Mouse (Mus musculus) cortical plate, adult 2 months (tissue): ENCODE data around the gene 4930568D16Rik.

Experiments
- CTCF ChIP-seq: fragments of 200-500 bp; IDR thresholded peaks from 2 replicates; pipeline ENCODE4 v1.5.1; 2011; ENCODE audit warnings: mild to moderate bottlenecking, control low read depth, low read length; ENCODE audit not compliant: insufficient read depth; ENCODE audit errors: extremely low read depth
- POLR2A ChIP-seq: fragments of 200-500 bp; IDR thresholded peaks from 2 replicates; pipeline ENCODE4 v1.6.1; 2011; ENCODE audit warnings: mild to moderate bottlenecking, low read length, control low read depth; ENCODE audit not compliant: insufficient read depth; ENCODE audit errors: extremely low read depth

DNA sequence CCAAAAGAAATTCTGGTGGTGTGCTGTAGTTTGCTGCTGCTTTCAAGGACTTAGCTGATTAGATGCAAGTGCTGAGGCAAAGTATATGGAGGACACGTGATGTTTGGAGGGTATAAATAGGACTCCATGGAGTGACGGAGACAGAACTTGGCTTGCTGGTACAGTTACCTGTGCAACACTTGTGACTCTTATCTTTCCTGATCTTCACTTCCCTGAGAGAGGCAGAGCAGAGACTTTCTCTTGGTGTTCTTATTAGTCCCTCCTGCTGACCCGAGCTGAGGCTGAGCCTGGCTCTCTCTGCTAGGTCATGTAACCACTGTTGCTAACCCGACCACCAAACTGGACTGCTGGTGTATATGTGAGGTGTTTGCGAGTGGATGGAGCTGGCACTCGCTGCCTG, 41.9 kb upstream of the 4930568D16Rik start:
- TF ChIP-seq CTCF: no peak
- TF ChIP-seq POLR2A: no peak
